Comparison of ENCODE assay signal across 8 mouse cellular contexts in genomic region chr6:8509961-8510863, GRCm38 (mm10). TPM values are rescaled to one million over a fixed set of nuclear protein-coding genes. Genes with fewer than 3 reads are reported as not detected.
DNase-seq lines count a peak whose midpoint lies in the region; ATAC-seq and TF ChIP-seq lines count a peak whose summit lies in the region.

No protein-coding gene starts in this region.

- WGBS in lung, adult 2 months: under 1% methylated on average over 65 of the region's 73 CpGs
- WGBS in hindbrain, embryonic 12.5 days: under 1% methylated on average over 35 of the region's 73 CpGs
- WGBS in limb, embryonic 12.5 days: under 1% methylated on average over 66 of the region's 73 CpGs
- under 1% methylated on average over 46 of the region's 73 CpGs for WGBS in midbrain, embryonic 16.5 days

- peak overlapping the region; percentile 99 for H3K9ac ChIP-seq in hindbrain, embryonic 12.5 days
- peak overlapping the region; percentile 100 for H3K9ac ChIP-seq in limb, embryonic 12.5 days (replicated peaks)
- peak overlapping the region; percentile 88 for H3K9ac ChIP-seq in midbrain, embryonic 16.5 days (ENCODE audit: low read depth, low read length)

- peak; percentile 27 for ATAC-seq in hindbrain, embryonic 12.5 days (ENCODE audit: low FRiP score)
- peak; percentile 16; the same call in 1 of the 2 replicates for ATAC-seq in limb, embryonic 12.5 days (ENCODE audit: insufficient number of reproducible peaks, insufficient read depth, low FRiP score, low TSS enrichment, low read depth)
- ATAC-seq in midbrain, embryonic 16.5 days: peak; percentile 10; the same call in 1 of the 2 replicates

- peak; percentile 62 for DNase-seq in lung, adult 2 months
- DNase-seq in lung, postnatal 36 days: no peak
- DNase-seq in cerebellum, adult 18-20 months: peak; percentile 53 to 74
- peak; percentile 15 to 22 for DNase-seq in frontal cortex, postnatal 14 days (ENCODE audit: low spot score in 2 of 2)
- peak; percentile 67 for DNase-seq in testis, postnatal 10 days (ENCODE audit: low spot score)

- no peak for TF ChIP-seq POLR2A in lung, adult 2 months (IDR thresholded peaks at IDR 0.05; ENCODE audit: borderline replicate concordance, extremely low read depth, low read depth, low read length)

- no peaks in the 10 kb centered on the region for H3K9me3 ChIP-seq in hindbrain, embryonic 12.5 days (replicated peaks)
- no peaks in the 10 kb centered on the region for H3K9me3 ChIP-seq in limb, embryonic 12.5 days
- H3K9me3 ChIP-seq in midbrain, embryonic 16.5 days (replicated peaks; ENCODE audit: control insufficient read depth, low read length, poor library complexity, severe bottlenecking): no peaks in the 10 kb centered on the region

- no peaks in the 10 kb centered on the region for H3K36me3 ChIP-seq in hindbrain, embryonic 12.5 days
- no peaks in the 10 kb centered on the region for H3K36me3 ChIP-seq in limb, embryonic 12.5 days
- H3K36me3 ChIP-seq in midbrain, embryonic 16.5 days (ENCODE audit: control insufficient read depth, insufficient read depth, low read length): no peaks in the 10 kb centered on the region

- peak overlapping the region; percentile 99 for H3K27ac ChIP-seq in hindbrain, embryonic 12.5 days
- peak overlapping the region; percentile 99 for H3K27ac ChIP-seq in limb, embryonic 12.5 days
- H3K27ac ChIP-seq in midbrain, embryonic 16.5 days (ENCODE audit: low read length): peak overlapping the region; percentile 100

- H3K4me1 ChIP-seq in lung, adult 2 months (ENCODE audit: control insufficient read depth, insufficient read depth, low read length): peaks cover 10% of the 10 kb centered on the region
- peaks cover 19% of the 10 kb centered on the region for H3K4me1 ChIP-seq in hindbrain, embryonic 12.5 days
- H3K4me1 ChIP-seq in limb, embryonic 12.5 days (replicated peaks): peaks cover 16% of the 10 kb centered on the region
- H3K4me1 ChIP-seq in midbrain, embryonic 16.5 days (ENCODE audit: control insufficient read depth, insufficient read depth, low read length): peaks cover 27% of the 10 kb centered on the region

- H3K4me2 ChIP-seq in hindbrain, embryonic 12.5 days (replicated peaks): peak overlapping the region; percentile 63
- peak overlapping the region; percentile 72 for H3K4me2 ChIP-seq in limb, embryonic 12.5 days
- H3K4me2 ChIP-seq in midbrain, embryonic 16.5 days (ENCODE audit: low read length): peak overlapping the region; percentile 91

- peak overlapping the region; percentile 84 for H3K4me3 ChIP-seq in lung, adult 2 months (replicated peaks; ENCODE audit: extremely low read depth, low read depth, low read length)
- peak overlapping the region; percentile 98 for H3K4me3 ChIP-seq in hindbrain, embryonic 12.5 days
- peak overlapping the region; percentile 100 for H3K4me3 ChIP-seq in limb, embryonic 12.5 days (replicated peaks)
- peak overlapping the region; percentile 83 for H3K4me3 ChIP-seq in midbrain, embryonic 16.5 days (ENCODE audit: low read depth, low read length)

- no peaks in the 10 kb centered on the region for H3K27me3 ChIP-seq in hindbrain, embryonic 12.5 days
- H3K27me3 ChIP-seq in limb, embryonic 12.5 days: no peaks in the 10 kb centered on the region
- H3K27me3 ChIP-seq in midbrain, embryonic 16.5 days (ENCODE audit: control insufficient read depth, insufficient read depth, low read depth, low read length): no peaks in the 10 kb centered on the region

- TF ChIP-seq CTCF in lung, adult 2 months (IDR thresholded peaks at IDR 0.05; ENCODE audit: insufficient read depth, low read length): no peak

RNA-seq across cellular contexts. Expression of gene Glcci1, which starts 0.8 kb away (rescaled TPM):
- polyA plus RNA-seq in lung, adult 2 months (2012; rRNA removed): 6.6 and 13.0 TPM in 2 replicates
- polyA plus RNA-seq in hindbrain, embryonic 12.5 days (2016; fragmentation: Nextera tagmentation; extraction: Ambion mirVana): 19.3 and 20.8 TPM in 2 replicates
- 26.3 and 28.2 TPM in 2 replicates for polyA plus RNA-seq in limb, embryonic 12.5 days (2016; fragmentation: Nextera tagmentation; extraction: Ambion mirVana)
- 4.8 and 7.1 TPM in 2 replicates for polyA plus RNA-seq in midbrain, embryonic 16.5 days (2015; fragmentation: Nextera tagmentation; extraction: Ambion mirVana)
